Mouse (Mus musculus) bone marrow, adult 2 months (tissue): ENCODE measurements at regions not wholly inside any gene's neighbourhood (a gene's known extent, or its start where the extent isn't known, plus 50 kb on each side); places are given as distances from the start of the nearest gene placed in this dataset.

Experiments
- CTCF ChIP-seq: fragments of 200-500 bp; IDR thresholded peaks from 2 replicates; pipeline ENCODE4 v1.5.1; 2011; ENCODE audit warnings: low read length, control low read depth; ENCODE audit not compliant: control insufficient read depth, insufficient read depth
- POLR2A ChIP-seq: fragments of 200-500 bp; IDR thresholded peaks from 2 replicates; pipeline ENCODE4 v1.6.1; 2011; ENCODE audit warnings: low read depth, mild to moderate bottlenecking, control low read depth, low read length, borderline replicate concordance; ENCODE audit not compliant: control insufficient read depth

GRCm38 (mm10) chr12:107356974-107357373 is 131.5 kb upstream of the 3110018I06Rik start:
- TF ChIP-seq CTCF (no peak), POLR2A (no peak)
